Mouse (Mus musculus) CD4-positive helper T cell, adult 2 months (primary cell): ENCODE measurements around the gene Pramel5.
"Not testable (repeated sequence)": the region's sequence is repeated elsewhere in the genome, so short reads cannot be mapped to it uniquely, and the experiment has no call there.

Experiments
- DNase-seq: peaks from one replicate; pipeline ENCODE4 v3.0.0-alpha.2; 2012; ENCODE audit warnings: low read depth, missing footprints, low spot score

Pramel5 gene

DNA sequence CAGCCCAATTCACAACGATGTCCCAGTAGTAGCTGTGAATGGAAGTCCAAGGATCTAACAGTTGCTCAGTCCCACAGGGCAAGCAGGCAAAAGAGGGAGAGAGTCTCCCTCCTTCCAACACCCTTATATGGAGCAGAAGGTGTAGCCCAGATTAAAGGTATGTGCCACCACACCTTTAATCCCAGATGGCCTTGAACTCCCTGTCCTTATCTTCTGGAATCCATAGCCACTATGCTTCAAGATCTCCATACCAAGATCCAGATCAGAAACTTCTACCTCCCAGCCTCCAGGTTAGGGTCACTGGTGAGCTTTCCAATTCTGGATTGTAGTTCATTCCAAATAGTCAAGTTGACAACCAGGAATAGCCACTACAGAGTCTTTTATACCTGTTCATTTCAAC is at the start of gene Pramel5:
Gene Pramel5 (minus strand): TSS at position 101 of the 400 bp plus-strand sequence.
- not testable (repeated sequence) for DNase-seq

DNA sequence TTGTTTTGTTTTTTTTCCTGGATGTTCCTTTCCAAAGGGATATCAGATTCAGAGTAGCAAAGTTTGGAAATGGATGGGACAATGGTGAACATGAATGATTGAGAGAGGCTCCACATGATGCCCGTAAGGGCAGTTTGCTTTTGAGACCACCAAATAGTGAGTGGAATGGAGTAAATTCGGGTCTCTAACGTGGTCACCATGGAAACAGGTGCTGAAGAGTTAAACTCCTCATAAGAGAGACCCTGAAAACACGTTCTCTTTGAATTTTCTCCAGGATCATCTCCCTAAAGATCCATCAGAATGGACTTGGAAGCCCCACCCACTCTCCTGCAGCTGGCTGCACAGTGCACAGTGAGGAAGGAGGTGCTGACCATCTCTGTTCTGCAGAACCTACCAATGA is 49.7 kb upstream of the Pramel5 start, which contains the start of gene Gm13128:
Gene Gm13128 (plus strand): TSS at position 301 of the 400 bp plus-strand sequence.
- not testable (repeated sequence) for DNase-seq

DNA sequence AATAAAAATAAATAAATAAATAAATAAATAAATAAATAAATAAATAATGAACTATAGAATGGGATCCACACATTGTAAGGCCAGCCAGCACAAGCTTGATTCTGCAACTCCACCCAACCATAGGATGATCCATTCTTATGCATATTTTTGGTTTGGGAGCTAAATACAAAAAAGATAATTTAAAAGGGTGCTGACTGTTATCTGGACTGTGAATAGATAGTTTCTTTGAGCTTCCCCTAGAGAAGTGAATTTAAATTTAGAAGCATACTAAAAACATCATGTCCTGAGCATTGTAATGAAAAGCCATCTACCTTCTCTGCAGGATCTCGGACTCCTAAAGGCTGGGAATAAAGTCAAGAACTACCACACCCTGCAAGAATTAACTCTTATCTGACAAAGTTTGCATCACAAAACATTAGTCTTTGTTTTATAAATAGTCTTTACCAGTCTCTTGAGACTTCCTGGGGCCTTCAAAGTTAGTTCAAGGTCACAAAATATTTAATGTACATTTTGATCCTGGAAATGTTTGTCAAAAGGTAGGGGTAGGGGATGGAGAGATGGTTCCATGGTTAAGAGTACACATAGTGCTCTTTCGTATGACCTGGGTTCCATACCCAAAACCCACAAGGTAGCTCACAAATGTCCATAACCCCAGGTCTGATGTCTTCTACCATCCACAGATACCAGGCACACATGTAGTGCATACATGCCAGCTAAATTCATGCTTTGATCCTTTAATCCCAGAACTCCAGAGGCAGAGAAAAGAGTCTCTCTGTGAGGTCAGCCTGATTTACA is 32.6 kb upstream of the Pramel5 start:
- not testable (repeated sequence) for DNase-seq

DNA sequence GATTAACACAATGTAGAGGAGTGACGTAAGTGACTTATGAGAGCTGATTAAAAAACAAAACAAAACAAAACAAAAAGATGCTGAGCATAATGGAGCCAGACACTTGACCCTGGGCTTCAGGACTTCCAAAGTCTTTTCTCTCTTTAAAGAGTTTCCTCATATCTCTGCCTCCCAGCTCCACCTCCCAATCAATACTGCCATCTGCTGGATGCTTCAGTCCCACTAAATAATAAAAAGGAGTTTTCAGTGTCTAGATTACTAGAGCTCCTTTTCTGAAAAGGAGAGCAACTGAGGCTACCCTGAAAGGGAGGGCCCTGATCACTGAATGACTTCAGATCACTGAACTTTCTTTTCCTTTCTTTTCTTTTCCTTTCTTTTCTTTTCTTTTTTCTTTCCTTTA is 19.1 kb upstream of the Pramel5 start:
- DNase-seq: not testable (repeated sequence)

DNA sequence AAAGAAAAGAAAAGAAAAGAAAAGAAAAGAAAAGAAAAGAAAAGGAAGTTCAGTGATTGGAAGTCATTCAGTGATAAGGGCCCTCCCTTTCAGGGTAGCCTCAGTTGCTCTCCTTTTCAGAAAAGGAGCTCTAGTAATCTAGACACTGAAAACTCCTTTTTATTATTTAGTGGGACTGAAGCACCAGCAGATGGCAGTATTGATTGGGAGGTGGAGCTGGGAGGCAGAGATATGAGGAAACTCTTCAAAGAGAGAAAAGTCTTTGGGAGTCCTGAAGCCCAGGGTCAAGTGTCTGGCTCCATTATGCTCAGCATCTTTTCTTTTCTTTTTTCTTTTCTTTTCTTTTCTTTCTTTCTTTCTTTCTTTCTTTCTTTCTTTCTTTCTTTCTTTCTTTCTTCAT is 25.5 kb downstream of the Pramel5 start:
- not testable (repeated sequence) for DNase-seq
